ENCODE assay signal across 17 mouse cellular contexts in the genomic region with DNA sequence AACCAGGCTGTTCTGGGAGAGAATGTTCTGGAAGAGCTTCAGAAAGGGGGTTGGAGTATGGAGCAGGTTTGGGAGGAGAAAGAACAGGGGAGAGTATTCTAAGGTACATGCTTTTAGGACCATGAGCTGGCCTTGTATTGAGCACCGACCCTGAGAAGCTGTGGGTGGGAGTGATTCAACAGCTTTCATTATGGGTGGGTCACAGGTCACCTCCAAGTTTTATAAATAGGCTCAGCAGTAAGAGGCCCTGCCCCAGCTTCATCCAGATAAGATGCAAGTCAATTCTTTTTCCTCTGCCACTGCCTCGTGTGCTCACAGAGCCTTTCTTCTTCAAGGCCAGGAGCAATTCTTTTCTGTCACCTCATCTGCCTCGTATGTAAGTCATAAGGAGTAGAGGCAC. TPM values are rescaled to one million over a fixed set of nuclear protein-coding genes. Genes with fewer than 3 reads are reported as not detected.
"Had no signal": no experiment of that assay in that cellular context is flagged by ENCODE, and none has a peak within 500 bp of the region (broad histone marks: within the 10 kb centered on the region; RNA-seq: fewer than 3 reads in every experiment).

No protein-coding gene starts in this region.

- H3K9me3 ChIP-seq: limb, embryonic 12.5 days; liver, embryonic 13.5 days; lung, embryonic 15.5 days; midbrain, embryonic 13.5 days; neural tube, embryonic 12.5 days had no signal

- H3K4me2 ChIP-seq: limb, embryonic 12.5 days; liver, embryonic 13.5 days; lung, embryonic 15.5 days; midbrain, embryonic 13.5 days; neural tube, embryonic 12.5 days had no signal

- DNase-seq: kidney, adult 9 months; kidney, postnatal 36 days; layer of hippocampus, adult 9-11 months; liver; liver, embryonic 13.5 days; liver, postnatal 0 days; right cerebral cortex, postnatal 4 days; spleen, adult 18-20 months; thymus, adult 18-20 months had no signal

- H3K4me3 ChIP-seq: limb, embryonic 12.5 days; liver, embryonic 13.5 days; lung, embryonic 15.5 days; midbrain, embryonic 13.5 days; myocyte; neural tube, embryonic 12.5 days had no signal

- H3K36me3 ChIP-seq: liver, embryonic 13.5 days; lung, embryonic 15.5 days; midbrain, embryonic 13.5 days; neural tube, embryonic 12.5 days had no signal

- H3K9ac ChIP-seq: limb, embryonic 12.5 days; liver, embryonic 13.5 days; liver, postnatal 0 days; lung, embryonic 15.5 days; midbrain, embryonic 13.5 days; neural tube, embryonic 12.5 days had no signal

- ATAC-seq: liver, postnatal 0 days; midbrain, embryonic 13.5 days had no signal

- H3K27ac ChIP-seq: kidney, postnatal 0 days; limb, embryonic 12.5 days; liver, embryonic 13.5 days; lung, embryonic 15.5 days; midbrain, embryonic 13.5 days; neural tube, embryonic 12.5 days had no signal

- H3K4me1 ChIP-seq: neural tube, embryonic 12.5 days had no signal

RNA-seq across cellular contexts. Expression of a gene that starts 6.7 kb away (rescaled TPM):
- total RNA-seq: megakaryocyte-erythroid progenitor cell, adult 5-6 weeks; neutrophil, adult 5-6 weeks had no signal

RNA-seq across cellular contexts. Expression of a gene that starts 18.9 kb away (rescaled TPM):
- total RNA-seq: megakaryocyte-erythroid progenitor cell, adult 5-6 weeks; neutrophil, adult 5-6 weeks had no signal
- polyA plus RNA-seq: limb, embryonic 12.5 days had no signal
